Mouse (Mus musculus): ENCODE data around the gene Herc4.
"Not testable (repeated sequence)": the region's sequence is repeated elsewhere in the genome, so short reads cannot be mapped to it uniquely, and the experiment has no call there.

Gene Herc4

GRCm38 (mm10) chr10:63258696-63259095, 15.1 kb downstream of the Herc4 start:
- no peak for DNase-seq

- no peak for DNase-seq
Measured at GRCm38 (mm10) chr10:63259340-63259739, 15.7 kb downstream of the Herc4 start.

GRCm38 (mm10) chr10:63267941-63268340, 24.3 kb downstream of the Herc4 start:
- DNase-seq: no peak

- no peak for DNase-seq
Measured at GRCm38 (mm10) chr10:63272401-63272800, 28.8 kb downstream of the Herc4 start.

GRCm38 (mm10) chr10:63272868-63273267, 29.3 kb downstream of the Herc4 start:
- DNase-seq: no peak

GRCm38 (mm10) chr10:63277010-63277409, 33.4 kb downstream of the Herc4 start:
- no peak for DNase-seq

GRCm38 (mm10) chr10:63279851-63280250, 36.2 kb downstream of the Herc4 start:
- no peak for DNase-seq

- no peak for DNase-seq
Measured at GRCm38 (mm10) chr10:63282417-63282816, 38.8 kb downstream of the Herc4 start.

GRCm38 (mm10) chr10:63282846-63283245, 39.2 kb downstream of the Herc4 start:
- no peak for DNase-seq

GRCm38 (mm10) chr10:63302356-63302755, 58.7 kb downstream of the Herc4 start:
- DNase-seq: no peak

GRCm38 (mm10) chr10:63308582-63309366, 65.2 kb downstream of the Herc4 start:
- peak; percentile 89 to 92 for DNase-seq

GRCm38 (mm10) chr10:63313726-63314125, 70.1 kb downstream of the Herc4 start:
- DNase-seq: no peak

- DNase-seq: no peak
Measured at GRCm38 (mm10) chr10:63327091-63327490, 83.5 kb downstream of the Herc4 start.

- no peak for DNase-seq
Measured at GRCm38 (mm10) chr10:63336901-63337300, 93.3 kb downstream of the Herc4 start.

GRCm38 (mm10) chr10:63337326-63337725, 93.7 kb downstream of the Herc4 start:
- DNase-seq: no peak

GRCm38 (mm10) chr10:63337951-63338836, 94.6 kb downstream of the Herc4 start:
- DNase-seq: peak; percentile 75 to 78

- peak; percentile 96 to 97 for DNase-seq
Measured at GRCm38 (mm10) chr10:63338914-63339643, 95.5 kb downstream of the Herc4 start.

GRCm38 (mm10) chr10:63341351-63341750, 97.7 kb downstream of the Herc4 start:
- no peak for DNase-seq

- DNase-seq: no peak
Measured at GRCm38 (mm10) chr10:63344751-63345150, 101.1 kb downstream of the Herc4 start.

GRCm38 (mm10) chr10:63348291-63348690, 104.7 kb downstream of the Herc4 start:
- DNase-seq: no peak

- no peak for DNase-seq
Measured at GRCm38 (mm10) chr10:63350666-63351065, 107.1 kb downstream of the Herc4 start.

GRCm38 (mm10) chr10:63351099-63351498, 107.5 kb downstream of the Herc4 start:
- DNase-seq: not testable (repeated sequence)

- DNase-seq: no peak
Measured at GRCm38 (mm10) chr10:63352111-63352510, 108.5 kb downstream of the Herc4 start.
